Mouse (Mus musculus): Measurements from ENCODE around the gene Tspan3.

Gene Tspan3

GRCm38 (mm10) chr9:56159456-56159855 is 5.8 kb downstream of the Tspan3 start:
- DNase-seq (ENCODE audit: extremely low read depth, low read depth, low spot score) = no peak

- no peak for DNase-seq (ENCODE audit: extremely low read depth, low read depth, low spot score)
Observed at GRCm38 (mm10) chr9:56158077-56158476, 7.2 kb downstream of the Tspan3 start.

GRCm38 (mm10) chr9:56154572-56154971 is 10.7 kb downstream of the Tspan3 start:
- no peak for DNase-seq (ENCODE audit: extremely low read depth, low read depth, low spot score)

- no peak for DNase-seq (ENCODE audit: extremely low read depth, low read depth, low spot score)
Observed at GRCm38 (mm10) chr9:56152482-56153007, 12.7 kb downstream of the Tspan3 start.

GRCm38 (mm10) chr9:56151745-56152481 is 13.4 kb downstream of the Tspan3 start:
- no peak for DNase-seq (ENCODE audit: extremely low read depth, low read depth, low spot score)

GRCm38 (mm10) chr9:56146326-56146923 is 18.9 kb downstream of the Tspan3 start:
- DNase-seq (ENCODE audit: extremely low read depth, low read depth, low spot score) = no peak

- DNase-seq (ENCODE audit: extremely low read depth, low read depth, low spot score) = no peak
Observed at GRCm38 (mm10) chr9:56144366-56145003, 20.8 kb downstream of the Tspan3 start.

- DNase-seq (ENCODE audit: extremely low read depth, low read depth, low spot score) = no peak
Observed at GRCm38 (mm10) chr9:56141776-56142175, 23.5 kb downstream of the Tspan3 start.

- DNase-seq (ENCODE audit: extremely low read depth, low read depth, low spot score) = no peak
Observed at GRCm38 (mm10) chr9:56135590-56136197, 29.6 kb downstream of the Tspan3 start.

- no peak for DNase-seq (ENCODE audit: extremely low read depth, low read depth, low spot score)
Observed at GRCm38 (mm10) chr9:56134614-56135013, 30.7 kb downstream of the Tspan3 start.

GRCm38 (mm10) chr9:56133970-56134369 is 31.3 kb downstream of the Tspan3 start:
- DNase-seq (ENCODE audit: extremely low read depth, low read depth, low spot score) = no peak

- DNase-seq (ENCODE audit: extremely low read depth, low read depth, low spot score) = no peak
Observed at GRCm38 (mm10) chr9:56131813-56132525, 33.3 kb downstream of the Tspan3 start.

- no peak for DNase-seq (ENCODE audit: extremely low read depth, low read depth, low spot score)
Observed at GRCm38 (mm10) chr9:56130536-56130935, 34.7 kb downstream of the Tspan3 start.

- no peak for DNase-seq (ENCODE audit: extremely low read depth, low read depth, low spot score)
Observed at GRCm38 (mm10) chr9:56129951-56130350, 35.3 kb downstream of the Tspan3 start.

- no peak for DNase-seq (ENCODE audit: extremely low read depth, low read depth, low spot score)
Observed at GRCm38 (mm10) chr9:56128331-56128730, 36.9 kb downstream of the Tspan3 start.

- no peak for DNase-seq (ENCODE audit: extremely low read depth, low read depth, low spot score)
Observed at GRCm38 (mm10) chr9:56126453-56127173, 38.7 kb downstream of the Tspan3 start.

GRCm38 (mm10) chr9:56124561-56124960 is 40.7 kb downstream of the Tspan3 start:
- DNase-seq (ENCODE audit: extremely low read depth, low read depth, low spot score) = no peak

- DNase-seq (ENCODE audit: extremely low read depth, low read depth, low spot score) = no peak
Observed at GRCm38 (mm10) chr9:56123613-56124012, 41.7 kb downstream of the Tspan3 start.

- no peak for DNase-seq (ENCODE audit: extremely low read depth, low read depth, low spot score)
Observed at GRCm38 (mm10) chr9:56122973-56123372, 42.3 kb downstream of the Tspan3 start.

- no peak for DNase-seq (ENCODE audit: extremely low read depth, low read depth, low spot score)
Observed at GRCm38 (mm10) chr9:56121097-56121496, 44.2 kb downstream of the Tspan3 start.
